Mouse (Mus musculus) thymus, adult 2 months (tissue): ENCODE measurements at regions not wholly inside any gene's neighbourhood (a gene's known extent, or its start where the extent isn't known, plus 50 kb on each side); places are given as distances from the start of the nearest gene placed in this dataset.

Source experiments
- DNase-seq: peaks from one replicate; pipeline ENCODE4 v3.0.0; 2021
- H3K27ac ChIP-seq: fragments of 200-500 bp; 2 replicates; pipeline ENCODE4 v1.5.1; 2012; ENCODE audit warnings: low read length, control low read depth; ENCODE audit not compliant: control insufficient read depth, insufficient read depth
- H3K27me3 ChIP-seq: fragments of 200-500 bp; 2 replicates; pipeline ENCODE4 v1.6.1; 2012; ENCODE audit warnings: mild to moderate bottlenecking, low read length, moderate library complexity, mixed read lengths; ENCODE audit not compliant: control insufficient read depth, insufficient read depth
- H3K36me3 ChIP-seq: fragments of 200-500 bp; 2 replicates; pipeline ENCODE4 v1.6.1; 2012; ENCODE audit warnings: mild to moderate bottlenecking, low read length, moderate library complexity; ENCODE audit not compliant: control insufficient read depth, insufficient read depth
- H3K4me1 ChIP-seq: fragments of 200-500 bp; replicated peaks from 2 replicates; pipeline ENCODE4 v1.6.1; 2012; ENCODE audit warnings: low read length; ENCODE audit not compliant: control insufficient read depth, insufficient read depth
- H3K4me3 ChIP-seq: fragments of 200-500 bp; 2 replicates; pipeline ENCODE4 v1.5.1; 2012; ENCODE audit warnings: mild to moderate bottlenecking, low read length, control low read depth, moderate library complexity; ENCODE audit not compliant: control insufficient read depth, insufficient read depth
- CTCF ChIP-seq: fragments of 200-500 bp; IDR thresholded peaks from 2 replicates; pipeline ENCODE4 v1.5.1; 2012; ENCODE audit warnings: mild to moderate bottlenecking, control low read depth, low read length, moderate library complexity, borderline replicate concordance; ENCODE audit not compliant: control insufficient read depth, poor library complexity, insufficient read depth; ENCODE audit errors: extremely low read depth
- POLR2A ChIP-seq: fragments of 200-500 bp; IDR thresholded peaks from 2 replicates; pipeline ENCODE4 v1.6.1; 2012; ENCODE audit warnings: mild to moderate bottlenecking, low read length, control low read depth, moderate library complexity; ENCODE audit not compliant: control insufficient read depth, poor library complexity, insufficient read depth; ENCODE audit errors: extremely low read depth
- WGBS: fragments of 180-500 bp; shearing (Covaris S2); methylation state at CpG from one replicate; pipeline ENCODE4 v1.1.7; 2018; 5-methylcytosine and 5-hydroxymethylcytosine counted together

- TF ChIP-seq POLR2A: no peak
- no peak for TF ChIP-seq CTCF
- Histone ChIP-seq H3K4me1 (no peaks in the 10 kb centered on the region), H3K36me3 (no peaks in the 10 kb centered on the region), H3K4me3 (no peak overlapping the region), H3K27ac (no peak overlapping the region), H3K27me3 (no peaks in the 10 kb centered on the region)
- WGBS: 67% methylated on average over 4 of the region's 4 CpGs
- no peak for DNase-seq
Observed at GRCm38 (mm10) chr19:30354981-30355380, 122.2 kb downstream of the Mbl2 start.

- Histone ChIP-seq H3K27ac (no peak overlapping the region), H3K36me3 (no peaks in the 10 kb centered on the region), H3K4me3 (no peak overlapping the region), H3K4me1 (no peaks in the 10 kb centered on the region), H3K27me3 (no peaks in the 10 kb centered on the region)
- TF ChIP-seq POLR2A: no peak
- no peak for TF ChIP-seq CTCF
- 95% methylated on average over 6 of the region's 6 CpGs for WGBS
- DNase-seq: no peak
Observed at GRCm38 (mm10) chr19:30358961-30359360, 126.2 kb downstream of the Mbl2 start.

- 5% methylated on average over 5 of the region's 5 CpGs for WGBS
- Histone ChIP-seq H3K4me3 (no peak overlapping the region), H3K27me3 (no peaks in the 10 kb centered on the region), H3K36me3 (no peaks in the 10 kb centered on the region), H3K27ac (no peak overlapping the region), H3K4me1 (no peaks in the 10 kb centered on the region)
- TF ChIP-seq CTCF (no peak), POLR2A (no peak)
- no peak for DNase-seq
Observed at GRCm38 (mm10) chr19:30371901-30372300, 139.2 kb downstream of the Mbl2 start.

GRCm38 (mm10) chr19:30379767-30380166 is 147.0 kb downstream of the Mbl2 start:
- Histone ChIP-seq H3K36me3 (no peaks in the 10 kb centered on the region), H3K27ac (no peak overlapping the region), H3K4me1 (no peaks in the 10 kb centered on the region), H3K27me3 (no peaks in the 10 kb centered on the region), H3K4me3 (no peak overlapping the region)
- 49% methylated on average over 6 of the region's 6 CpGs for WGBS
- DNase-seq: no peak
- TF ChIP-seq CTCF (no peak), POLR2A (no peak)

- Histone ChIP-seq H3K27me3 (no peaks in the 10 kb centered on the region), H3K4me3 (no peak overlapping the region), H3K4me1 (no peaks in the 10 kb centered on the region), H3K36me3 (no peaks in the 10 kb centered on the region), H3K27ac (no peak overlapping the region)
- DNase-seq: no peak
- TF ChIP-seq POLR2A: no peak
- 64% methylated on average over 6 of the region's 6 CpGs for WGBS
Observed at GRCm38 (mm10) chr19:30380515-30381206, 147.9 kb downstream of the Mbl2 start.

- no peak overlapping the region for H3K27ac ChIP-seq
- H3K27me3 ChIP-seq: no peaks in the 10 kb centered on the region
- DNase-seq: no peak
- WGBS: 77% methylated on average over 5 of the region's 5 CpGs
- H3K36me3 ChIP-seq: no peaks in the 10 kb centered on the region
- no peaks in the 10 kb centered on the region for H3K4me1 ChIP-seq
- no peak for TF ChIP-seq CTCF
- TF ChIP-seq POLR2A: no peak
- no peak overlapping the region for H3K4me3 ChIP-seq
Observed at GRCm38 (mm10) chr19:30393791-30394190, 155.7 kb downstream of the Dkk1 start.

GRCm38 (mm10) chr19:30406943-30407342 is 142.5 kb downstream of the Dkk1 start:
- no peak overlapping the region for H3K27ac ChIP-seq
- no peaks in the 10 kb centered on the region for H3K36me3 ChIP-seq
- H3K4me3 ChIP-seq: no peak overlapping the region
- TF ChIP-seq CTCF (no peak), POLR2A (no peak)
- no peak for DNase-seq
- 90% methylated on average over 6 of the region's 6 CpGs for whole genome bisulfite sequencing
- H3K27me3 ChIP-seq: no peaks in the 10 kb centered on the region
- no peaks in the 10 kb centered on the region for H3K4me1 ChIP-seq
